Mouse (Mus musculus) thymus, adult 2 months (tissue): ENCODE measurements around the gene Cdc34.

Source experiments
- CTCF ChIP-seq: fragments of 200-500 bp; IDR thresholded peaks from 2 replicates; pipeline ENCODE4 v1.5.1; 2012; ENCODE audit warnings: mild to moderate bottlenecking, control low read depth, low read length, moderate library complexity, borderline replicate concordance; ENCODE audit not compliant: control insufficient read depth, poor library complexity, insufficient read depth; ENCODE audit errors: extremely low read depth
- POLR2A ChIP-seq: fragments of 200-500 bp; IDR thresholded peaks from 2 replicates; pipeline ENCODE4 v1.6.1; 2012; ENCODE audit warnings: mild to moderate bottlenecking, low read length, control low read depth, moderate library complexity; ENCODE audit not compliant: control insufficient read depth, poor library complexity, insufficient read depth; ENCODE audit errors: extremely low read depth

- TF ChIP-seq POLR2A (no peak), CTCF (no peak)
These were observed 21.7 kb upstream of the Cdc34 start for GRCm38 (mm10) chr10:79660298-79660697.
